Mouse (Mus musculus): Measurements from ENCODE around the gene Adgrl1.

- TF ChIP-seq POLR2A (IDR thresholded peaks at IDR 0.05; ENCODE audit: control insufficient read depth, low read depth, low read length): no peak
- no peak for TF ChIP-seq CTCF (IDR thresholded peaks at IDR 0.05; ENCODE audit: control insufficient read depth, insufficient read depth, insufficient replicate concordance, low read depth, low read length)
Observed at GRCm38 (mm10) chr8:83937645-83938044, 37.7 kb downstream of the Adgrl1 start.
